Mouse (Mus musculus): Measurements from ENCODE around the gene Akt1s1. TPM values are rescaled to one million over a fixed set of nuclear protein-coding genes. Genes with fewer than 3 reads are reported as not detected.
A peak's percentile ranks its signal among the peaks of the same experiment; 100 is the strongest.

Akt1s1 gene
- polyA plus RNA-seq, 1 experiment: 48.0 TPM

GRCm38 (mm10) chr7:44852259-44853027 lies 3.7 kb downstream of the Akt1s1 start:
- Histone ChIP-seq H3K27ac (ENCODE audit: control insufficient read depth, insufficient read depth, low read depth, low read length, poor library complexity) (no peak overlapping the region), H3K4me1 (ENCODE audit: control insufficient read depth, insufficient read depth, low read length) (peaks cover 7% of the 10 kb centered on the region; the same call in 1 of the 2 replicates), H3K4me3 (replicated peaks; ENCODE audit: control insufficient read depth, low read depth, low read length) (no peak overlapping the region)
- 92% methylated on average over 36 of the region's 36 CpGs for WGBS
- no peak for TF ChIP-seq CTCF (IDR thresholded peaks at IDR 0.05; ENCODE audit: control insufficient read depth, insufficient read depth, low read length)
- TF ChIP-seq POLR2A (IDR thresholded peaks at IDR 0.05; ENCODE audit: borderline replicate concordance, control insufficient read depth, low read depth, low read length): no peak; the same call in 1 of the 2 replicates

GRCm38 (mm10) chr7:44853065-44853464 lies 4.3 kb downstream of the Akt1s1 start:
- TF ChIP-seq CTCF (IDR thresholded peaks at IDR 0.05; ENCODE audit: control insufficient read depth, insufficient read depth, low read length) (no peak), POLR2A (IDR thresholded peaks at IDR 0.05; ENCODE audit: borderline replicate concordance, control insufficient read depth, low read depth, low read length) (no peak)
- no peak overlapping the region for H3K4me3 ChIP-seq (replicated peaks; ENCODE audit: control insufficient read depth, low read depth, low read length)
- peaks cover 6% of the 10 kb centered on the region; the same call in 1 of the 2 replicates for H3K4me1 ChIP-seq (ENCODE audit: control insufficient read depth, insufficient read depth, low read length)
- no peak overlapping the region for H3K27ac ChIP-seq (ENCODE audit: control insufficient read depth, insufficient read depth, low read depth, low read length, poor library complexity)
- 92% methylated on average over 2 of the region's 2 CpGs for WGBS

GRCm38 (mm10) chr7:44853596-44854355 lies 5.0 kb downstream of the Akt1s1 start:
- Histone ChIP-seq H3K4me1 (ENCODE audit: control insufficient read depth, insufficient read depth, low read length) (peaks cover 6% of the 10 kb centered on the region; the same call in 1 of the 2 replicates), H3K27ac (ENCODE audit: control insufficient read depth, insufficient read depth, low read depth, low read length, poor library complexity) (peak overlapping the region; percentile 98), H3K4me3 (replicated peaks; ENCODE audit: control insufficient read depth, low read depth, low read length) (peak overlapping the region; percentile 82)
- WGBS: 24% methylated on average over 26 of the region's 26 CpGs
- TF ChIP-seq POLR2A (IDR thresholded peaks at IDR 0.05; ENCODE audit: borderline replicate concordance, control insufficient read depth, low read depth, low read length) (no peak), CTCF (IDR thresholded peaks at IDR 0.05; ENCODE audit: control insufficient read depth, insufficient read depth, low read length) (no peak)

- peak overlapping the region; percentile 98 for H3K27ac ChIP-seq (ENCODE audit: control insufficient read depth, insufficient read depth, low read depth, low read length, poor library complexity)
- H3K4me1 ChIP-seq (ENCODE audit: control insufficient read depth, insufficient read depth, low read length): peaks cover 6% of the 10 kb centered on the region; the same call in 1 of the 2 replicates
- WGBS: under 1% methylated on average over 45 of the region's 45 CpGs
- TF ChIP-seq CTCF (IDR thresholded peaks at IDR 0.05; ENCODE audit: control insufficient read depth, insufficient read depth, low read length): no peak
- TF ChIP-seq POLR2A (IDR thresholded peaks at IDR 0.05; ENCODE audit: borderline replicate concordance, control insufficient read depth, low read depth, low read length): peak; percentile 79
- peak overlapping the region; percentile 82 for H3K4me3 ChIP-seq (replicated peaks; ENCODE audit: control insufficient read depth, low read depth, low read length)
Observed at GRCm38 (mm10) chr7:44854356-44855031, 5.7 kb downstream of the Akt1s1 start.

GRCm38 (mm10) chr7:44855036-44855435 lies 6.2 kb downstream of the Akt1s1 start:
- TF ChIP-seq CTCF (IDR thresholded peaks at IDR 0.05; ENCODE audit: control insufficient read depth, insufficient read depth, low read length) (no peak), POLR2A (IDR thresholded peaks at IDR 0.05; ENCODE audit: borderline replicate concordance, control insufficient read depth, low read depth, low read length) (no peak)
- Histone ChIP-seq H3K27ac (ENCODE audit: control insufficient read depth, insufficient read depth, low read depth, low read length, poor library complexity) (peak overlapping the region; percentile 98), H3K4me1 (ENCODE audit: control insufficient read depth, insufficient read depth, low read length) (peaks cover 6% of the 10 kb centered on the region; the same call in 1 of the 2 replicates), H3K4me3 (replicated peaks; ENCODE audit: control insufficient read depth, low read depth, low read length) (peak overlapping the region; percentile 82)
- WGBS: 33% methylated on average over 10 of the region's 10 CpGs

GRCm38 (mm10) chr7:44856265-44856916 lies 7.6 kb downstream of the Akt1s1 start:
- 15% methylated on average over 9 of the region's 9 CpGs for WGBS
- Histone ChIP-seq H3K27ac (ENCODE audit: control insufficient read depth, insufficient read depth, low read depth, low read length, poor library complexity) (peak overlapping the region; percentile 88), H3K4me3 (replicated peaks; ENCODE audit: control insufficient read depth, low read depth, low read length) (peak overlapping the region; percentile 87), H3K4me1 (ENCODE audit: control insufficient read depth, insufficient read depth, low read length) (peaks cover 4% of the 10 kb centered on the region; the same call in 1 of the 2 replicates)
- TF ChIP-seq CTCF (IDR thresholded peaks at IDR 0.05; ENCODE audit: control insufficient read depth, insufficient read depth, low read length) (no peak), POLR2A (IDR thresholded peaks at IDR 0.05; ENCODE audit: borderline replicate concordance, control insufficient read depth, low read depth, low read length) (no peak)

- peak within 1 kb of the TSS; percentile 88 for H3K27ac ChIP-seq (ENCODE audit: control insufficient read depth, insufficient read depth, low read depth, low read length, poor library complexity)
- H3K4me3 ChIP-seq (replicated peaks; ENCODE audit: control insufficient read depth, low read depth, low read length): peak within 1 kb of the TSS; percentile 87
- TF ChIP-seq CTCF (IDR thresholded peaks at IDR 0.05; ENCODE audit: control insufficient read depth, insufficient read depth, low read length): no peak; the same call in 1 of the 2 replicates
- TF ChIP-seq POLR2A (IDR thresholded peaks at IDR 0.05; ENCODE audit: borderline replicate concordance, control insufficient read depth, low read depth, low read length): peak; percentile 85
- WGBS: under 1% methylated on average over 32 of the region's 32 CpGs
- H3K4me1 ChIP-seq (ENCODE audit: control insufficient read depth, insufficient read depth, low read length): peaks cover 4% of the 10 kb centered on the region; the same call in 1 of the 2 replicates
Observed at GRCm38 (mm10) chr7:44857042-44857552, 8.3 kb downstream of the Akt1s1 start, which contains the start of gene Pnkp. TSS of gene Pnkp (plus strand) at chr7:44857139.

Measured in bone marrow, adult 2 months (tissue).